Mouse (Mus musculus): ENCODE data around the gene Atp1a2.

The Atp1a2 gene

DNA sequence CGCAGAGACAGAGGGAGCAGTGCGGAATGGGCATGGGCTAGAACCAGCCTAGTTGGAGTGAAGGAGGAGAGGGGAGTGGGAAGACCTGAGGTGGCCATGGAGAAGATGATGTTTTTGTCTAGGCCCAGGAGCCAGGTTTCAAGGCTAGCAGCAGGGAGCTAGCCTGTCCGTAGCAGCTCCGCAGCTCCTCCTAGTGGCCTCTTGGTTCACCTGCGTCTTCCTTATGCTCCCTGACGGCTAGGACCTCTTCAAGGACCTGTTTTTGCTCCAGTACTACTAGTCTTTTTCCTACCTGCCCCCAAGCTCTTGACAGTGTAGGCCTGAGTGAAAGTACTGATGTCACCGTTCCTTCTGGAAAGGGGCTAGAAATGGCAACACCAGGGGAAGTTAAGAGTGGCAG, 26.9 kb upstream of the Atp1a2 start:
- DNase-seq (ENCODE audit: low read depth, low spot score), result no peak

DNA sequence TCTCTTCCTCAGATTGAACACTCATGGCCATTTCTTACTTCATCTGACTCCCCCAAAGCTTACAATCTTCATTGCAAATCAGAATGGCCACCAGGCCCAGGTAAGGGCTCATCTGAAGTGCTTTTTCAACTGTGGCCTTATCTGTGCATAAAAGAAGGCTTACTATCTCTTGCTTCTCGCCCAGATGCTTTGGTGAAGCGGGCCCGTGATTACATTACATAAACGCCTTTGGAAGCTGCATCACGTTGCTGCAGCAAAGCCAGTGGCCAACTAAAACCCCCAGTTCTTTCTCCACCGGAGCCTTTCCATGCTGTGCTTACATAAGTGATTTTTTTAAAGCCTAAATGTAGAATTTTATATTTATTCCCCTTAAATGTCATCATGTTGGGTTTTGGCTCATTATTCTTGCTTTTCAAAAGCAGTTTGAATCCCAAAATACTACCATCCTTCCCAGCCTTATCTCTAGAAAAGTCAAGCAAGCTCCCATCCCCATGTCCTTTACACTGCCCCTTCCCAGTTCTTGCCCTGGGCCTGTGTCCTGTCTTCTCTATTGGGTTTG, 26.0 kb upstream of the Atp1a2 start:
- DNase-seq (ENCODE audit: low read depth, low spot score), result no peak

DNA sequence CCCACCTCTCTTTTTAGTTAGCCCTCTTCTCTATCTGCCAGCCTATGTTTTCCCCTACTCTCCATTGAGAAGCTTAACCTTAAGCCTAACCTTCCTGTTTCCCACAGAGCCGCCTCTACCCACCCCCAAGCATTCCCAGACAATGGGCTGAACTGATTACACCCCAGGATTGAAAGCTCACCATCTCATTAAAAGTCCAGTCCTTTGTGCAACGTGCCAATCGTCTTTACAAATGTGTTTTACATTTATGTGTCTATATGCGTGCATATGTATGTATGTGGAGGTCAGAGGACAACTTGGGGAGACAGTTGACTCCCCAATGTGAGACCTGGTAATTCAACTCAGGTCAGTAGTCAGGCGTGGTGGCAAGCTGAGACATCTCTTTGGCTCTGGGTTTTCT, 25.4 kb upstream of the Atp1a2 start:
- DNase-seq (ENCODE audit: low read depth, low spot score), result no peak

DNA sequence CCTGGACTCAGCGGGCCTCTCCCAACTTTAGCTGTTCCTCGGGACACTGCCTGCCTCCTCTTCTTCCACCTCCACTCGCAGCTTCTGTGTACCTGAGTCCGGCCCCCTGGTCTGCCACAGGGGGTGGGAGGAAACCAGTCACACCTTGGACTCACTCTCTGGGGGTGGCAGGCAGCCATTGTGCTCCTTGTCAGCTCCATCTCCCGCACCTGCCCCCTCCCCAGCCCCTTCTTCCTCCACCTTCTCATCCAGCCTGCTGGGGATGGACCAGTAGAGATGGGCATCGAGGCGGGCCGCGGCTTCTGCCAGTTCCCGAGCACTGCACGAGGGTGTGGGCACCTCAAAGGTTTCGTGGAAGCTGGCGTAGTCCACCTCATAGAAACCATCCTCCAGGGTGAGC, 24.9 kb upstream of the Atp1a2 start:
- DNase-seq (ENCODE audit: low read depth, low spot score), result no peak

DNA sequence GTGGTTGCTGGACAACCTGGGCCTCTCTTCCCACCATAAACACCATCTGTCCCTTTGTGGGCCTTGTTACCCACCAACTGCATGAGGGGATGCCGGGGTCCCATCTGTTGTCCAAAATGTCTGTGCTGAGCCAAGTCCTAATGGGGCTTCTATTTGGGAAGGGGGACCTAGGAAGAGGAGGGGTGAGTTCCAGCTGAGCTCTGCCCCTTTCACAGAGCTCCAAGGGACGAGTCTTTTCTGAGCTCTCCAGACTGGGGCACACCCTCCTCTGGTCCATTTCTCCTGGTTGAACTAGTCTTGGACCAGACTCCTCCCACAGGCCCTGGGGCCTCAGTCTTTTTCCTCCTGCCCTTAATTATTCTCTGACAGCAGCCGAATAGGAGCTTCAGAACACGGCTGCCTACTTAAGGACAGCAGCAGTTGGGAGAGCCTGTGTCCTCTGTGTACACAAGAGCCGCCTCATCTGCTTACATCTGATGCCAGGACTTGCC, 22.1 kb upstream of the Atp1a2 start:
- DNase-seq (ENCODE audit: low read depth, low spot score), result no peak

DNA sequence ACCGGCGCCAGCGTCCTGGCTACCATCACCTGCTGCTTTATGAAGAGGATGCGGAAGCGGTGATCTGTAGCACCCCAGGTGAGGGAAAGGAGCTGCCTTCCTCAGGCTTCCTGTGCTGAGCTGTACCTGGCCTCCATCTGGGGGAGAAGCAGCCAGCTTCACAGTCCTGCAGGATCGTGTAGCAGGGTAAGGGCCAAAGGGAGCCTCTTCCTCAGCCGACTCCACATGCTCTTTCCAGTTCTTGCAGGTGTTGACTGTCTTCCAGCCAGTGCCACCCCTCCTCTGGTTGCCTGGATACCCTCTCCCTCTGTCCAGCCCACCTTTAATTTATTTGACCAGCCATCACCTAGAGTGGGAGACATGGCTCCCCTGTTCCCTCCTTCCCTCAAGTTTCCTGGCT, 21.5 kb upstream of the Atp1a2 start:
- DNase-seq (ENCODE audit: low read depth, low spot score), result no peak

DNA sequence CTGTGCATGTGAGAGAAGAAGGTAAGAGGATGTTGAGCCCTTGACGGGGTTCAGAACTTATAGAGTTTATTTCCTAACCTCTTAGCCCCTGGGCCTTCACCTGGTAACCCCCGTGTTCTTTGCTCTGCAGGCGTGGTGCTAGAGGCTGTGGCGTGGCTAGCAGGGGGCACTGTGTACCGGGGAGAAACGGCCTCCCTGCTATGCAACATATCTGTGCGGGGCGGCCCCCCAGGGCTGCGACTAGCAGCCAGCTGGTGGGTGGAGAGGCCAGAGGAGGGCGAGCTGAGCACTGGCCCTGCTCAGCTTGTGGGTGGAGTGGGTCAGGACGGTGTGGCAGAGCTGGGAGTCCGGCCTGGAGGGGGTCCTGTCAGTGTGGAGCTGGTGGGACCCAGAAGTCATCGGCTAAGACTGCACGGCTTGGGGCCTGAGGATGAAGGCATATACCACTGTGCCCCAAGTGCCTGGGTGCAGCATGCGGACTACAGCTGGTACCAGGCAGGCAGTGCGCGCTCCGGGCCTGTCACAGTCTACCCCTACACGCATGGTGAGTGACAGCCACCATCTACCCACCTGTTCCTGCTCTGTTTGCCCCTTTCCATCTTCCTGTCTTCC, 20.7 kb upstream of the Atp1a2 start:
- no peak for DNase-seq (ENCODE audit: low read depth, low spot score)

DNA sequence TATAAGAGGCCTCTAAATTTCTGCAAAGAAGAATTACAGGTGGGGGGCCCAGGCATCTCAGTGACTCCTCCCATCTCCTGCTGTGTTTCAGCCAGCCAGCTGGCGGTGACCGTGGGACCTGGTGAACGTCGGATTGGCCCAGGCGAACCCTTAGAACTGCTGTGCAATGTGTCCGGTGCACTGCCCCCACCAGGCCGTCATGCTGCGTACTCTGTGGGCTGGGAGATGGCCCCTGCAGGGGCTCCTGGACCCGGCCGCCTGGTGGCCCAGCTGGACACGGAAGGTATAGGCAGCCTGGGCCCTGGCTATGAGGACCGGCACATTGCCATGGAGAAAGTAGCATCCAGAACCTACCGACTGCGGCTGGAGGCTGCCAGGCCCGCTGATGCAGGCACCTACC, 20.1 kb upstream of the Atp1a2 start:
- DNase-seq (ENCODE audit: low read depth, low spot score), result no peak

DNA sequence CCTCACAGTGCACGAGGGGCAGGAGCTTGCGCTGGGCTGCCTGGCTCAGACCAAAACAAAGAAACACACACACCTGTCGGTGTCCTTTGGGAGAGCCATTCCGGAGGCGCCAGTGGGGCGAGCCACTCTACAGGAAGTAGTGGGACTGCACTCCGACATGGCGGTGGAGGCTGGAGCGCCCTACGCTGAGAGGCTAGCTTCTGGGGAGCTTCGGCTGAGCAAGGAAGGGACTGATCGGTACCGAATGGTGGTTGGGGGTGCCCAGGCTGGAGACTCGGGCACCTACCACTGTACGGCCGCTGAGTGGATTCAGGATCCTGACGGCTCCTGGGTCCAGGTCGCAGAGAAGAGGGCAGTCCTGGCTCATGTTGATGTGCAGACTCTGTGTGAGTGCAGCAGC, 19.6 kb upstream of the Atp1a2 start:
- DNase-seq (ENCODE audit: low read depth, low spot score), result no peak

DNA sequence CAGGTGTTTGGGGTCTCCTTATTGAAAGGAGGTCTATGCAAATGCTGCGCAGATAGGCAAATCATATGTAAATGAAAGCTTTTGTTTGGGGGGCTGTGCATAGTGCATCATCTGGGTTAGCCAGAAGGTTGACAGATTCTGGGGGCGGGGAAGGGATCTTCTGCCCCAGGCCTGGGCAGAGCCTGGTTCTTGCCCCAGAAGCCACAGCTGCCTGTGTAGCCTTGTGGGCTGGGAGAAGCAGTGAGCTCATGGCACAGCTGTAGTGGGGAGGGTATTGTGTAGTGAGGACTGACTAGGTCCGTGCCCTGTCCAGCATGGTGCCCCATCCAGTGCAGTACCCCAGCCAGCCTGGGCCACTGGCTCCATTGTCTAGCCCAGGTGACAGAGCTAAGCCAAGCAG, 17.0 kb upstream of the Atp1a2 start:
- DNase-seq (ENCODE audit: low read depth, low spot score), result no peak

DNA sequence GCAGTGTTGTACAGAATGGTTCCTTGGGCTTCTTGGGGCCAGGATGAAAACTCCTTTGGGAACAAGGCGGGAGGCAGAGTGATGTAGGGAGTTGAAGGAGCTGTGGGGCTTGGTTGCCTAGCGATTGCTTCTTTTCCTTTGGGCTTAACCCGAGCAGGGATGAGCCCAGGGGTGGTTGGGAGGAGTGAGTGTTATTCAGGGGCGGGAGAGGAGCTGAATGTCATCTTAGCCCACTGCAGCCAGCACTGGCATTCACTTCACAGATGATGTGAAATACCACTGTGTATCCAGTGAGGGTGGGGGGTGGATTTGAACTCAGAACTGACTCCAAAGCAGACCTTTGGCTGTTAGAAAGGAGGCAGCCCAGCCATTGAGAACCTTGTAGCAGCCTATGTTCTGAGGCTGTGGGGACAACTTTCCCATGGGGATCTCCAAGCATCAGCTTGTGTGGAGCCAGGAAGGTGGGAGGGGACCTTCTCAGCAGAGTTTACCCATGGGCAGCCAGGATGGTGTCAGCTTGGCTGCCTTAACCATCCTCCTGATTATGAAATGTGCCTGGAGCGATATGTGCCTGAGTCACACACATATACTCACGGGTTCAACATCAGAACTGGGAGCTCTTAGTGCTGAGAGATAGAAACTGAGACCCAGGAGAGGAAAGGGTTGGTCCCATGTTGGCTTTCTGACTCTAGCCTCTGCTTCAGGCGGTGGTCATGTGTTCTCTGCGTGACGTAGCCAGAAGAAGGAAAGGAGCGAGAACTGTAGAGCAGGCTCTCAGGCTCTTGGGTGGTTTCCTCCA, 15.9 kb upstream of the Atp1a2 start:
- no peak for DNase-seq (ENCODE audit: low read depth, low spot score)

DNA sequence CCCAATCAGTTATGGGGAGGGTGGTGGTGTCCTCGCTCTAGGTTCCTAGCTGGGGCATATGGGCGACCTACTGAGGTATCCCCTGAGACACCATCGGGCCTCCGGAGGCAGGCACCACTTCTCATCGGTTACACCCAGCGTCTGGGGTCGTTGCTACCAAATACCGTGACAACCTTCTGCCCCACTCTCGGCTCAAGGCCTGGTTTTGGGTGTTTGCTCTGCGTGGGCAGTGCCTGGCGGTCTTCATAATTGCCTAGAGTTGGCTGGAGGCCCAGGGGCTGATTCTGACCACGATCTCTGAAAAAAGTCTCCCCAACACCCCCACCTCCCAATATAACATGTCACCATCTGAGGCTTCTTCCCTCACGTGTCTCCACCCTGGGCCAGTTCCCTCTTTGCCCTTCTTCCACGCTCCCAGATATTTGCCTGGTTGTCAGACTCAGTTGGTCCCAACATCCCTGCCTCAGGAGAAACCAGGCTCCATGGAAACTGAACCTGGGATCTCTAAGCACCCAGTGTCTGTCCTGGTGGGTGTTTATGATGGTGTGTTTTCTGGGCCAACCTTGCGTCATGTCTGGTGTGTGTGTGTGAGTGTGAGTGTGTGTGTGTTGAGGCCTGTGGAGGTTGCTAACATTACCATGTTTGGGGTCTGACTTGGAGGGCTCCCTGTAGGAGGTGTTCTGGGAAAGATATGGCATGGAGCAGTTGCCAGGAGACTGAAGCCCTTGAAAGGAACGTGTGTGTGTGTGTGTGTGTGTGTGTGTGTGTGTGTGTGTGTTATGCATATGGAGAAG, 15.1 kb upstream of the Atp1a2 start:
- DNase-seq (ENCODE audit: low read depth, low spot score), result no peak

DNA sequence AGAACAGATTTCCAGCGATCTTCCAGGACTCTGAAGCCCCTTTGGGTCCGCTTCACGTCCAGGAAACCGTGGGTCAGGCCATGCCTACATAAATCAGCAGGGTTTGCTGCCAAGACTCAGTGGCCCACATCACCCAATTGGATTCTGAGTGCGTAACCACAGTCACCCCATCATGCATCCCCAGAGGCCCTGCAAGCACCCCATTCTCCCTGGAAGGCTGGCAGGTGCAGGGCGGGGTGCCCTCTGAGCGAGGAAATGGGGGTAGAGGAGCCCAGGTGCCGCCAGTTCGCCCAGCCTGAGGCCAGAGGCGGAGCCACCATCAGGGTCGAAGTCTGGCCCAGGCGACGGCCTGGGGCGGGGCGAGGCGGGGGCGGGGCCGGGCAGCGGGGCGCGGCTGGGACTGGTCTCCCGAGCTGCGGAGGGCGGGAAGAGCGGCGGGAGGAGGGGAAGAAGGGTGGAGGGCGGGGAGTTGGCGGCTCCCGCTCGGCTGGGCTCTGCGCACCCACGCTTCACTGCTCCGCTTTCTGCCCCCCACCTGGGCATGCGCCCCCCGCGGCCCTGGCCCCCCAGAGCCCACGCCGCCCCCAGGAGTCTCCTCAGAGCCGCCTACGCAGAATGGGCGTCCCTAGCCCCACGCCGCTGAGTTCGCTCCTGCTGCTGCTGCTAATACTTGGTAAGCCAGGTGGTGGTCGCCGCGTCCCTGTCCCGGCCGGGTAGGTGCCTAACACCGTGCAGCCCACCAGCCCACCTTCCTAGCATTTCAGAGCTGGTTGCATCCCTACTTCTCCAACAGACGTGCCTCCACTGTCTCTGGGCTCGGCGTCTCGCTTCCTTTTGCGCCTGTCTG, 14.3 kb upstream of the Atp1a2 start:
- DNase-seq (ENCODE audit: low read depth, low spot score), result peak; percentile 66

DNA sequence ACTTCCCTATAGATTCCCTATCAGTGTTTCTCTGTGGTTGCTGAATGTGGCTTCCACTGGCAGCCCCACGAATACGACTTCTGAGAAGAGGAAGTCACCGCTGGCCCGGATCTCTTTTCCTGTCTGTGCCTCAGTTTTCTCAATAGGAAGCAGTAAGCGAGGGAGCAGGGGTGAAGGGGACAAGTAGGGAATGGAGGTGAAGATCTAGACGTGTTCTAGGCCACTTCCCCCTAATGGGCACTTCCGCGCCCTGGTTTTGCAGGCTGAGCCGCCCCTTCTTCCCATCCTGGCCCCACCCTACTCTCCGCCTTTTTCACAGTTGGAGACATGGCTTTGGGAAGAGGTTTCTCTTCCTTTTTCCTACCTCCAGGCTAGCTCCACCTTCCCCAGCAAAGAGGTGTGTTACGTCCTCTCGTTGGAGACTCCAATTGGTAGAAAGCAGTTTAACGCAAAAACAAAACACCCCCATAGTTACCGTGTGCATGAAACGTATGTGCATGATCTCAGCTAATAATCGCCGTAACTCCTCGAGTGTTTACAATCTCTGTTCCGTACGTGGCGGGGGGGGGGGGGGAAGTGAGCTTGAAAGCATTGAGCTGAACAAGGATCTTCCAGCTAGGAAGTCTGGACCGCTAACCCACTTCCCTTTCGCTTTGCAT, 13.5 kb upstream of the Atp1a2 start:
- DNase-seq (ENCODE audit: low read depth, low spot score), result peak; percentile 71

DNA sequence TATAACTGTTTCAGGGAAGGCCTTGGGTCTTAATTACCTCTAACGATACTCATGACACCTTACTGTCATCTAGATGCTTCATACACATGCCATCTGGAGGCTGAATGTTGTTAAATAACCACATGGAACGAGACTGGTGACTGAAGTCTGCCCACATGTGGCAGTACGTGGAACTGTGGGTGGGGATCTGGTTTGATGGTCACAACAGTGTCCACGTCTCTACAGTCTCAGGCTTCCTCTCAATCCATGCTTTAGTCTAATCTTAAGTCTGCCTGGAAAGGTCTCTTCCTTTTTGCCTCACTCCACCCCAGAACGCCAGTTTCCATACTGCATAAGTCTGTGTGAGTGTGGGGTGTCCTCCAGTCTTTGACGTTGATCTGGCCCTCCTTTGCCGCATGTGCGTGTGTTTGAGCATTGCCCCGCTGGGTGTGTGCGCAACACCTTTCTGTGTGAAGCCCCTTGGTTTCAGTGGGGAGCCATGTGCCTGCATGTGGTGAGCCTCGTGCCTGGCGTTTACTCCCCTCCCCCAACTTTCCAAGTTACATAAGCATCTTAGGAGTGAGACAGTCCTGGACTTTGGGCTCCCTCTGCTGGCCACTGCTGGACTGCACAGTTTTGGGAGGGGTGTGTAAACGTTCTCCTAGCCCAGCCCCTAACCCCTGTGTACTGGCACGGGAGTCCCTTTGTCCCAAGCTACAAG, 12.0 kb upstream of the Atp1a2 start:
- DNase-seq (ENCODE audit: low read depth, low spot score), result peak; percentile 86

DNA sequence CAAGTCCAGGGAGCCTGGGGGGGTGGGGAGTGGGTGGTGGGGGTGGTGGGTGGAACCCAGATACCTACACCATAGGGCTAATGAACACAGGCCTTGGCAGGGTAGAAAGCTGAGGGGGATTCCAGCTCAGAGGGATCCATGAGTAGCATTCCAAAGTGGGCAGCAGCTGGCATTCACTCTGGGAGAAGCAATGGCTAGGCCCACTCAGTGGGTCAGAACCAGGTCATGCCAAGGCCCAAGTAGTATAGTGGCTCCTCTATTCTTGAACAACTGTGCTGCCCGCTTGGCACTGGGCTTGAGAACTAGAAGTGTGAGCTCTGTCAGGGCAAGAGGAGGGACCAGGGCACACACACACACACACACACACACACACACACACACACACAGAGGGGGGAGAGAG, 10.5 kb upstream of the Atp1a2 start:
- DNase-seq (ENCODE audit: low read depth, low spot score), result no peak

DNA sequence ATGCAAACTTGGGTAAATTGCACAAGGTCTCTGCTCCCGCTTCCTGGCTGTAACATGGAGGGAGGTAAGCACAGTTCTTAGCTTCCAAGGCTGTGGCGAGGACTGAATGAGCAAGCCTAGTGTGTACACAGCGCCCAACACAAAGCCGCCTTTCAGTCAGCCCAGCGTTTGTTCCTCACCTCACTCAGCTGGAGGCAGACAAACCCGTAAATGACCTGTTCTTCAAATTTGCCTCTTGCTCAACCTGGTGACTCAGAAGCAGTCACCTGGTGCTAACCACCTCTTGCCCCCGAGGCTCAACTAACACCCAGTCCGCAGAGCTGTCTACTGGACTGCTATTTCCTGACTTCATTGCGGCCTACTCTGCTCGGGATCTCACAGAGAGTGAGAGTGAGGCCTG, 10.1 kb upstream of the Atp1a2 start:
- no peak for DNase-seq (ENCODE audit: low read depth, low spot score)

DNA sequence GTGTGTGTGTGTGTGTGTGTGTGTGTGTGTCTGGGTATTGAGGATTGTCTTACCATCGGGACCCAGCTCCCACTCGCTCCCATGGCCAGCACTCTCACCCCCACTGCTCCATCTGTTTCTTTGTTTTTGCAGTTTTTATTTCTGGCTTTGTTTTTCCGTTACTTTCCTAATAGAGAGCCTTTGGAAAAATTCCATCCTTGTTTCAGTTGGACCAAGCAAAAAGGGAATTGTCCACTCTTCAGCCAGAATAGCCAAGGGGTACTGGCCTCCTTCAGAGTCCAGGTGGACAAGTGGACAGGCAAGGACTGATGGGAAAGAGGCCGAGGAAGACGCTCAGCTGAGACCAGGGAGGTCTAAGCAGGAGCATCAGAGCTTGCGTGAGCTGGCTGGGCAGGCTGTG, 9.0 kb upstream of the Atp1a2 start:
- no peak for DNase-seq (ENCODE audit: low read depth, low spot score)

DNA sequence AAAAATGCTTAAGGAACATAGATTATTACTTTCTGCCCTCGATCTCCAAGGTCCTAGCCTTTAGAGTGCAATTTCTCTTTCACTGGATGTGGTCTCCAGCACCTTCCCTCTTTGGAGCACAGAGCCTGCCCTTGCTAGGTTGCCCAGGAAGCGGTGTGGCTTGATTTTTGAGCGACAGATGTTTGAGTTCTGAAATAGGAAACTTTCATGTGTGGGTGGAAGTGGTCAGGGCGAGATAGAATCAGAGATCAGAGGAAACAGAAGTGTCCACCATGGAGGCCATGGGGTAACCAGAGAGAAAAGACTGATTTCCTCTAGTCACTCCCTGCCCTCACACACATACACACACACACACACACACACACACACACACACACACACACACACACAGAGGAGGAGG, 8.3 kb upstream of the Atp1a2 start:
- DNase-seq (ENCODE audit: low read depth, low spot score), result no peak

DNA sequence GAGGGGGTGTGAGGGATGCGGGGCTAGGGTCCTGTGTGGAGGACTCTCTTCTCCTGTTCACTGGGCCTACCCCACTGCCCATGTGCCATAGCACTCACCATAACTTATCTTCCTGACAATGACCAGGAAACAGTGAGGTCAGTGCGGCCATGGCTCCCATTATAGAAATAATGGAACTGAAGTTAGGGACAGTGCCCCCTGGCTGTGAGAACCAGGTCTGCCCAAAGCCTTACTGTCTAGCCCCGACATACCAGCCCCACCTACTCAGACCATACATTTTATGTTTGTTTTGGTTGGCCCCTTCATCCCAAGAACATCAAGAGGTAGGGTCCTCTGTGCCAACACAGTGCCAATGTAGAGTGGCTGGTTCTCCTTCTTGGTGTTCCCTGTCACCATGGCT, 7.8 kb upstream of the Atp1a2 start:
- no peak for DNase-seq (ENCODE audit: low read depth, low spot score)
